Mouse (Mus musculus) hindbrain, embryonic 11.5 days (tissue): ENCODE results near the gene Rnf114. TPM values are rescaled to one million over a fixed set of nuclear protein-coding genes. Genes with fewer than 3 reads are reported as not detected.

Source experiments
- ATAC-seq: fragments of 200-750 bp; cut with Nextera tagmentation; 2 replicates; pipeline ENCODE4 v1.8.0; 2017; ENCODE audit warnings: mild to moderate bottlenecking, moderate TSS enrichment, moderate library complexity; ENCODE audit not compliant: low FRiP score
- DNase-seq: peaks from one replicate; pipeline ENCODE4 v3.0.0-alpha.2; 2015; ENCODE audit warnings: low spot score
- H3K27ac ChIP-seq: fragments of 300-500 bp; sonication (generic); 2 replicates; pipeline ENCODE4 v1.5.1; 2014; ENCODE audit warnings: mild to moderate bottlenecking, low read depth, low read length
- H3K27me3 ChIP-seq: fragments of 300-500 bp; sonication (generic); 2 replicates; pipeline ENCODE4 v1.6.1; 2014; ENCODE audit warnings: mild to moderate bottlenecking, low read length, moderate library complexity, mixed read lengths; ENCODE audit not compliant: control insufficient read depth, insufficient read depth
- H3K36me3 ChIP-seq: fragments of 300-500 bp; sonication (generic); 2 replicates; pipeline ENCODE4 v1.6.1; 2014; ENCODE audit warnings: mild to moderate bottlenecking, low read length, moderate library complexity, mixed read lengths; ENCODE audit not compliant: control insufficient read depth, insufficient read depth
- H3K4me1 ChIP-seq: fragments of 300-500 bp; sonication (generic); replicated peaks from 2 replicates; pipeline ENCODE4 v1.6.1; 2014; ENCODE audit warnings: low read length, mixed read lengths; ENCODE audit not compliant: control insufficient read depth, insufficient read depth
- H3K4me2 ChIP-seq: fragments of 300-500 bp; sonication (generic); replicated peaks from 2 replicates; pipeline ENCODE4 v1.6.1; 2014; ENCODE audit warnings: mild to moderate bottlenecking, low read depth, low read length
- H3K4me3 ChIP-seq: fragments of 300-500 bp; sonication (generic); 2 replicates; pipeline ENCODE4 v1.5.1; 2014; ENCODE audit warnings: low read depth, low read length
- H3K9ac ChIP-seq: fragments of 300-500 bp; sonication (generic); 2 replicates; pipeline ENCODE4 v1.6.1; 2014; ENCODE audit warnings: low read depth, low read length
- H3K9me3 ChIP-seq: fragments of 300-500 bp; sonication (generic); 2 replicates; pipeline ENCODE4 v1.6.1; 2016; ENCODE audit warnings: low read length; ENCODE audit not compliant: control insufficient read depth
- WGBS: fragments of 180-500 bp; shearing (Covaris S2); extraction: QIAGEN DNeasy Blood & Tissue Kit; methylation state at CpG from one replicate; pipeline ENCODE4 v1.1.7; 2014; 5-methylcytosine and 5-hydroxymethylcytosine counted together
- polyA plus RNA-seq: library from polyadenylated mRNA; unstranded; fragments of >200 nt; fragmentation: Nextera tagmentation; extraction: Ambion mirVana; gene quantifications from 2 replicates; pipeline ENCODE4 v1.2.1, GENCODE M21; 2014

The Rnf114 gene
- polyA plus RNA-seq, 1 experiment from 2014 or later: 120 TPM

DNA sequence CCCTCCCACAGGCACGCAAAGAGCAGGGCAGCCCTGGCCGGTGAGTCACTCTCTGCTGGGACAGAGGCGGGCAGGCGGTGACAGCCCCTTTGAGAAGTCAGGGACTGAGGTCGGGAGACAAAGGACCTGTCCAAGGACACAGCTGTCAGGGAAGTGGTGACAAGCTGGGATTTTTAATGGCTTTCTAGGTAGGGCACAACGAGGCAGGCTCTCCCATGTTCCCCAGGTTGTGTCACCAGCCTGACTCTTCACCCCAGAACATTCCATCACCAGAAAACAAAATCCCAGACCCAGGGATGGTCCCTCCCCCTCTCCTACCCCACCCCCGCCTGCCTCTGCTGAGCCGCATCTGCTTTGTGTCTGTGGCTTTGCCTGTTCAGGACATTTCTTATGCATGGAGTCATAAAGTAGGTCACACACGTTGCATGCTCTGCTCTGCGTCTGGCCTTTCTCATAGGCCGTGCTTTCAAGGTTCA is 60.5 kb downstream of the Rnf114 start:
- DNase-seq (peak; percentile 40), ATAC-seq (no peak)
- Histone ChIP-seq H3K4me3 (no peak overlapping the region), H3K36me3 (no peaks in the 10 kb centered on the region), H3K27me3 (no peaks in the 10 kb centered on the region), H3K27ac (peak overlapping the region; percentile 24; the same call in 1 of the 2 replicates), H3K9me3 (no peaks in the 10 kb centered on the region), H3K4me1 (no peaks in the 10 kb centered on the region; the same call in 1 of the 2 replicates), H3K4me2 (no peak overlapping the region), H3K9ac (no peak overlapping the region)
- WGBS: 12% methylated on average over 11 of the region's 11 CpGs

DNA sequence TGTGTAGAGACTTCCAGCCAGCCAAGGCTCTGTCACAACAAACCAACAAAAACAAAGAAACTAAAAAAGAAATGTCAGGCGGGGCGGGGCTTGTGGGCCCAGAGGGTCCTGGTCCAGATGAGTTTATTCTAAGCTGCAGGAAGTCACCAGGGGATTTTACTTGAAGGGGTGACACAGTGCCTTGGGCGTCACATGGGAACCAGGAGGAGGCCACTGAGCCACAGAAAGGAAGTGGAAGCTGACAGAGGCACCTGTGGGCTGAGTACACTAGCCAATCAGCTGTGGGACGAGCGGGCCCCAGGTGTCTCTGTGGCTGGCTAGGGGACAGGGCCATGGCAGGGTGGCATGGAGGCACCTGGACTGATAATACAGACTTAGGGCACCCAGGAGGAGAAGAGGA is 63.3 kb downstream of the Rnf114 start:
- Histone ChIP-seq H3K9me3 (no peaks in the 10 kb centered on the region), H3K36me3 (no peaks in the 10 kb centered on the region), H3K4me3 (no peak overlapping the region), H3K4me1 (peaks cover 6% of the 10 kb centered on the region), H3K27ac (no peak overlapping the region), H3K9ac (no peak overlapping the region), H3K4me2 (no peak overlapping the region), H3K27me3 (no peaks in the 10 kb centered on the region; the same call in 1 of the 2 replicates)
- WGBS: 91% methylated on average over 5 of the region's 5 CpGs
- ATAC-seq (no peak), DNase-seq (no peak)

DNA sequence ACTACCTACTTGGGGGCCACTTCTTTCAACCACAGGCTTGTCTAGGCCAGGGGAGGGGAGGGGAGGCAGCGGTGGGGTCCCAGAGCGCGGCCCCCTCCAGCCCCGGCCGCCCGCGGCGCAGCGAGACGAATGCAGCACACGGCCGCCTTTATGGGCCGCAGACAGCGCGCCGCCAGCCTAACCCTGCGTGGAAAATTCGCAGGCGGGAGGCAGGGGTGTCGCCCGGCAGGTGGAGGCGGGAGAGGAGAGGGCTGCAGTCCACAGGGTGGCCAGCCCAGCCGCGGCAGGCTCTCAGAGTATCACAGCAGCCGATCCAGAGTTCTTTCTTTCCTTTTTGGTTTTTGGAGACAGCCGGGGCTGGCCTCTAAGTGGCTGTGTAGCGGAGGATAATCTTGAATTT is 67.0 kb downstream of the Rnf114 start:
- Histone ChIP-seq H3K36me3 (no peaks in the 10 kb centered on the region), H3K4me3 (0 out of 2 replicates have a peak overlapping the region, but pooled peaks have one; percentile 1), H3K27me3 (no peaks in the 10 kb centered on the region; the same call in 1 of the 2 replicates), H3K9me3 (no peaks in the 10 kb centered on the region), H3K27ac (0 out of 2 replicates have a peak overlapping the region, but pooled peaks have one; percentile 17), H3K4me1 (peaks cover 6% of the 10 kb centered on the region; the same call in 1 of the 2 replicates), H3K9ac (peak overlapping the region; percentile 46; the same call in 1 of the 2 replicates), H3K4me2 (peak overlapping the region; percentile 31)
- ATAC-seq: peak; percentile 33; the same call in 1 of the 2 replicates
- WGBS: 6% methylated on average over 27 of the region's 27 CpGs
- no peak for DNase-seq

DNA sequence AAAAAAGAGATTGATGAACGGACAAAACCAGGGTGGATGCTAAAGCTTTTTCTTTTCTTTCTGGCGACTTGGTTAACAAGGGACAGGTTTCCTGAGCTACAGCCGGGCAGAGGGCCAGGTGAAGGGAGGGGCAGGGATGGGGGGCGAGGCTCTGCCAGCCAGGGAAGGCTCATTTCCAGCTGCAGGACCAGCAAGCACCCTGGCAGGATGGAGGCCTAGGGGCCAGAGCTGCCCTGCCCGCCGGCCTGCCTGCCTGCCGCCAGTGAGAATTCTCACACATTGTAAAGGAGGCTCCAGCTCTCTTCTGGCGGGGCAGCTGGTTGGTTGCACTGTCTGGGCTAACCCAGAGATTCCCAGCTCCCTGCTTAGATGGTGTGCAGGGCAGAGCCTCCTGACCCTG is 69.7 kb downstream of the Rnf114 start:
- no peak overlapping the region for H3K4me3 ChIP-seq
- WGBS: 50% methylated on average over 8 of the region's 8 CpGs
- H3K9ac ChIP-seq: no peak overlapping the region
- ATAC-seq (no peak), DNase-seq (no peak)
- H3K4me2 ChIP-seq: no peak overlapping the region
- H3K4me1 ChIP-seq: peaks cover 13% of the 10 kb centered on the region; the same call in 1 of the 2 replicates
- H3K36me3 ChIP-seq: no peaks in the 10 kb centered on the region
- no peaks in the 10 kb centered on the region for H3K9me3 ChIP-seq
- H3K27ac ChIP-seq: no peak overlapping the region
- no peaks in the 10 kb centered on the region; the same call in 1 of the 2 replicates for H3K27me3 ChIP-seq

DNA sequence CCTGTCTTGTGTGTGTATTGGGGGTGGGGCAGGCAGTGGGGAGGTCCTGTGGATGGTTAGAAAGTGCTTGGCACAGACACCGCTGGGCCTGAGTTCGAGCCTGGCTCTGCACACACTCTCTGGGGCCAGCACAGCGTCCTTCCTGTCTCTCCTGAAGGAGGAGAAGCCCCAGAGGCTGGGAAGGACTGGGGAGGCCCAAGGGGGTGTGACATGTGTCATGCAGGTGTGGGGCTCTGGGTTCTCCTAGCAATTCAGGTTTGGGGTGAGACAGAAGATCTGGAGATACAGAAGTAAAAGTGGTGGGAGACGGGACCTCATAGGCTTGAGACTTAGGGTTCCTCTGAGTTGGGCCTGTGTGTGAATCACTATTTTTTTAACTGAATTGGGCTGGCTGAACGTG is 70.6 kb downstream of the Rnf114 start:
- Histone ChIP-seq H3K36me3 (no peaks in the 10 kb centered on the region), H3K4me3 (no peak overlapping the region), H3K9me3 (no peaks in the 10 kb centered on the region), H3K4me1 (peaks cover 13% of the 10 kb centered on the region; the same call in 1 of the 2 replicates), H3K27me3 (no peaks in the 10 kb centered on the region; the same call in 1 of the 2 replicates), H3K4me2 (no peak overlapping the region), H3K9ac (no peak overlapping the region), H3K27ac (no peak overlapping the region)
- WGBS: 74% methylated on average over 5 of the region's 5 CpGs
- ATAC-seq: no peak
- DNase-seq: no peak

DNA sequence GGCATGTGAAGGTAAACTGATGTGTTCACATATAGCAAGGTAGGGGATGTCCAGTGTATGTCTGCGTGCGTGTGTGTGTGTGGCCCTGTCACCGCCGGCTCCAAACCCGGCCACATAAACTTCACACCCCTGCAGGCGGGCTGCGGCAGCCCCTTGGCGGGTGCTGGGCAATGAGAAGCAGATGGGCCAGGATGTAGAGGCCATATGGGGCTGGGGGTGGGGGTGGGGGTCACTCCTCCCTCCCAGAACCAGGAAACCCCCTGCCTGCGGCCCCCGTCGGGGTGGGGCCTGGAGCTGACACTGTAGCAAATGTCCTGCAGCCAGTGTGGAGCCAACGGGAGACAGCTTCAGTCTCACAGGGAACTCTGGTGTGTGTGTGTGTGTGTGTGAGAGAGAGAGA is 71.3 kb downstream of the Rnf114 start:
- no peak overlapping the region for H3K4me3 ChIP-seq
- DNase-seq: peak; percentile 41
- 52% methylated on average over 10 of the region's 12 CpGs for WGBS
- H3K4me1 ChIP-seq: peaks cover 13% of the 10 kb centered on the region; the same call in 1 of the 2 replicates
- no peak overlapping the region for H3K9ac ChIP-seq
- no peak overlapping the region for H3K27ac ChIP-seq
- no peaks in the 10 kb centered on the region; the same call in 1 of the 2 replicates for H3K27me3 ChIP-seq
- H3K4me2 ChIP-seq: no peak overlapping the region
- H3K36me3 ChIP-seq: no peaks in the 10 kb centered on the region
- no peaks in the 10 kb centered on the region for H3K9me3 ChIP-seq
- peak; percentile 28; the same call in 1 of the 2 replicates for ATAC-seq

DNA sequence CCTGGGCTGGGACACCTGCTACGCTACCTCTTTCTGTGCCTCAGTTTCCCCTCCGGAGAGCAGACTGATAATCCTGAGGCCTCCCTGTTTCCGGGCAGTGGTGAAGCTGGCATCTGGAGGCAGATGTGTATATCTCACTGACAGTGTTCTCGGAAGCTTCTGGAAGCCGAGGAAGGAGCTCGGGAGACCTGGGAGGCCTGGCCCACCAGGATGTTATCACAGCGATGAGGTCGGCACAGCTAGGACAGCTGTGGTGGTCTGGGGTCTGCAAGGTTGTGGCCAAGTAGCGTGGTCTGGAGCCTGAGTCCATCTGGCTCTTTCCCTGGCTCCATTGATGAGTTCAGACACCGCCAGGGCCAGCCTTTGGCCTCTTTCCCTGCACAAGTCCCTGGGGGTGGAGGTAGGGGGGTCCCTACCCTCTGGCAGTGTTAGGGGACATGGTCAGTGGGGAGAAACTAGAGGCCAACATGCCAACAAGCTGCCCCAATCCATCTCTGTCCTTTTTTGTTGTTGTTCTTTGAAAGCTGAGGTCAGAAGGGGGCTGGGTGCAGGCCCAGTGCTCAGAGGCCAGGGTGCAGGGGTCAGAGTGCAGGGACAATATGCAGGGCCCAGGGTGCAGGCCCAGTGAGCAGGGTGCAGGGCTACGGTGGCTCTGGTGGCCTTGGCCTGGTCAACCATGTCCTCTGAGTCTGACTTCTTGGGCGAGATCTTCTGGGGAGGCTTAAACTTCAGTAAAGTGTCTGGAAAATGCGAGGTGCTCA is 72.3 kb downstream of the Rnf114 start:
- H3K4me2 ChIP-seq: no peak overlapping the region
- DNase-seq (no peak), ATAC-seq (no peak)
- H3K4me1 ChIP-seq: peaks cover 8% of the 10 kb centered on the region; the same call in 1 of the 2 replicates
- no peaks in the 10 kb centered on the region for H3K36me3 ChIP-seq
- H3K27ac ChIP-seq: peak overlapping the region; percentile 1; the same call in 1 of the 2 replicates
- WGBS: 64% methylated on average over 13 of the region's 13 CpGs
- no peak overlapping the region for H3K4me3 ChIP-seq
- no peaks in the 10 kb centered on the region for H3K9me3 ChIP-seq
- H3K9ac ChIP-seq: no peak overlapping the region
- H3K27me3 ChIP-seq: no peaks in the 10 kb centered on the region

DNA sequence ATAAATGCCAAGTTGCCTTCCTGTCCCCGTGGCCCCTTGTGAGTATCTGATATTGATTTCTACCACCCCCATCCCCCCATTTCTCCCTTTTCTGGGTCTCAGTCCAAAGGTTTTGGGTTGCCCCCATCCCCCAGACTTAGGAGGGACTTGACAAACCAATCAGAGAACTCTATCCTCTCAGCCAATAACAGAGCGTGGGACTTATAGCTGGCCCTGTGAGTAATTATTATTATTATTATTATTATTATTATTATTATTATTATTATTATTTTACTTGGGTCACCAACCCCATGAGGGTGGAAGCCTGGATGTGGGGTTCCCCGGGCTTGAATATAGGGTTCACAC is 72.8 kb downstream of the Rnf114 start:
- H3K4me3 ChIP-seq: no peak overlapping the region
- ATAC-seq (no peak), DNase-seq (no peak)
- H3K4me1 ChIP-seq: peaks cover 7% of the 10 kb centered on the region; the same call in 1 of the 2 replicates
- H3K36me3 ChIP-seq: no peaks in the 10 kb centered on the region
- no peak overlapping the region for H3K27ac ChIP-seq
- H3K4me2 ChIP-seq: no peak overlapping the region
- H3K9ac ChIP-seq: 0 out of 2 replicates have a peak overlapping the region, but pooled peaks have one; percentile 21
- no peaks in the 10 kb centered on the region for H3K9me3 ChIP-seq
- H3K27me3 ChIP-seq: no peaks in the 10 kb centered on the region
- 69% methylated on average over 3 of the region's 3 CpGs for WGBS
